Mouse (Mus musculus) heart, postnatal 0 days (tissue): ENCODE measurements around the gene Ctf1. TPM values are rescaled to one million over a fixed set of nuclear protein-coding genes. Genes with fewer than 3 reads are reported as not detected.

ENCODE experiments used
- ATAC-seq: fragments of 200-750 bp; cut with Nextera tagmentation; 2 replicates; pipeline ENCODE4 v1.8.0; 2017; ENCODE audit warnings: low read depth, moderate number of reproducible peaks, moderate library complexity; ENCODE audit not compliant: insufficient read depth
- DNase-seq: peaks from one replicate; pipeline ENCODE4 v3.0.0-alpha.2; 2016; ENCODE audit warnings: low spot score
- H3K27ac ChIP-seq: fragments of 300-500 bp; sonication (generic); 2 replicates; pipeline ENCODE4 v1.5.1; 2014; ENCODE audit warnings: low read depth, mild to moderate bottlenecking
- H3K27me3 ChIP-seq: fragments of 300-500 bp; sonication (generic); 2 replicates; pipeline ENCODE4 v1.6.1; 2014; ENCODE audit warnings: low read length, mixed read lengths; ENCODE audit not compliant: control insufficient read depth, insufficient read depth
- H3K36me3 ChIP-seq: fragments of 300-500 bp; sonication (generic); replicated peaks from 2 replicates; pipeline ENCODE4 v1.6.1; 2014; ENCODE audit warnings: low read length, mixed read lengths; ENCODE audit not compliant: control insufficient read depth, insufficient read depth
- H3K4me1 ChIP-seq: fragments of 300-500 bp; sonication (generic); 2 replicates; pipeline ENCODE4 v1.6.1; 2014; ENCODE audit warnings: antibody characterized with exemption; ENCODE audit not compliant: control insufficient read depth, insufficient read depth
- H3K4me2 ChIP-seq: fragments of 300-500 bp; sonication (generic); 2 replicates; pipeline ENCODE4 v1.6.1; 2014; ENCODE audit warnings: low read depth, mild to moderate bottlenecking, low read length, moderate library complexity
- H3K4me3 ChIP-seq: fragments of 300-500 bp; sonication (generic); 2 replicates; pipeline ENCODE4 v1.5.1; 2014; ENCODE audit warnings: low read depth, low read length
- H3K9ac ChIP-seq: fragments of 300-500 bp; sonication (generic); replicated peaks from 2 replicates; pipeline ENCODE4 v1.6.1; 2014; ENCODE audit warnings: low read depth, low read length, mixed read lengths
- H3K9me3 ChIP-seq: fragments of 300-500 bp; sonication (generic); replicated peaks from 2 replicates; pipeline ENCODE4 v1.6.1; 2016; ENCODE audit warnings: low read length; ENCODE audit not compliant: control insufficient read depth
- CTCF ChIP-seq: IDR thresholded peaks from 2 replicates; pipeline ENCODE4 v1.5.1; 2016; ENCODE audit warnings: antibody characterized with exemption, control low read depth, low read depth
- EP300 ChIP-seq: IDR thresholded peaks from 2 replicates; pipeline ENCODE4 v1.6.1; 2016; ENCODE audit warnings: antibody characterized with exemption, low read depth
- WGBS: fragments of 180-500 bp; shearing (Covaris S2); extraction: QIAGEN DNeasy Blood & Tissue Kit; methylation state at CpG from one replicate; pipeline ENCODE4 v1.1.7; 2014; 5-methylcytosine and 5-hydroxymethylcytosine counted together
- polyA plus RNA-seq: library from polyadenylated mRNA; unstranded; fragments of >200 nt; fragmentation: Nextera tagmentation; extraction: Ambion mirVana; gene quantifications from 2 replicates; pipeline ENCODE4 v1.2.1, GENCODE M21; 2015
- total RNA-seq: library from RNA; depleted of rRNA; stranded (reverse); fragments of >200 nt; gene quantifications from 2 replicates; pipeline ENCODE4 v1.2.3, GENCODE M21; 2014; ENCODE audit warnings: low replicate concordance

Ctf1 gene
- total and polyA plus RNA-seq, 2 experiments from 2014 or later = 2.6 to 11.1 TPM

- 0 out of 2 replicates have a peak, but pooled peaks cover 6% of the 10 kb centered on the region for H3K36me3 ChIP-seq
- WGBS = 68% methylated on average over 11 of the region's 11 CpGs
- no peak for TF ChIP-seq EP300
- no peak for TF ChIP-seq CTCF
- no peaks in the 10 kb centered on the region for H3K27me3 ChIP-seq
- ATAC-seq (no peak), DNase-seq (no peak)
- H3K4me1 ChIP-seq = no peaks in the 10 kb centered on the region
- H3K9ac ChIP-seq = no peak overlapping the region
- H3K27ac ChIP-seq = no peak overlapping the region
- H3K4me3 ChIP-seq = no peak overlapping the region
- no peaks in the 10 kb centered on the region for H3K9me3 ChIP-seq
- no peak overlapping the region for H3K4me2 ChIP-seq
Measured at GRCm38 (mm10) chr7:127671880-127672774, 40.4 kb upstream of the Ctf1 start.

- no peak for ATAC-seq
- no peaks in the 10 kb centered on the region for H3K4me1 ChIP-seq
- no peak overlapping the region for H3K9ac ChIP-seq
- H3K4me3 ChIP-seq = no peak overlapping the region
- H3K4me2 ChIP-seq = no peak overlapping the region
- TF ChIP-seq EP300 = no peak
- TF ChIP-seq CTCF = no peak
- H3K36me3 ChIP-seq = 0 out of 2 replicates have a peak, but pooled peaks cover 6% of the 10 kb centered on the region
- no peaks in the 10 kb centered on the region for H3K27me3 ChIP-seq
- no peak overlapping the region for H3K27ac ChIP-seq
- no peaks in the 10 kb centered on the region for H3K9me3 ChIP-seq
- 65% methylated on average over 4 of the region's 4 CpGs for WGBS
- no peak for DNase-seq
Measured at GRCm38 (mm10) chr7:127672776-127673175, 39.8 kb upstream of the Ctf1 start.

GRCm38 (mm10) chr7:127674977-127675376 lies 37.6 kb upstream of the Ctf1 start:
- Histone ChIP-seq H3K9ac (no peak overlapping the region), H3K36me3 (0 out of 2 replicates have a peak, but pooled peaks cover 6% of the 10 kb centered on the region), H3K4me2 (no peak overlapping the region), H3K9me3 (no peaks in the 10 kb centered on the region), H3K27me3 (no peaks in the 10 kb centered on the region), H3K4me3 (no peak overlapping the region), H3K27ac (no peak overlapping the region), H3K4me1 (no peaks in the 10 kb centered on the region)
- ATAC-seq = peak; percentile 85
- whole genome bisulfite sequencing = under 1% methylated on average over 5 of the region's 5 CpGs
- TF ChIP-seq EP300 (no peak), CTCF (peak; percentile 98)
- peak; percentile 89 for DNase-seq

GRCm38 (mm10) chr7:127675391-127675811 lies 37.1 kb upstream of the Ctf1 start:
- ATAC-seq (peak; percentile 60), DNase-seq (no peak)
- Histone ChIP-seq H3K36me3 (0 out of 2 replicates have a peak, but pooled peaks cover 6% of the 10 kb centered on the region), H3K9ac (no peak overlapping the region), H3K27ac (no peak overlapping the region), H3K9me3 (no peaks in the 10 kb centered on the region), H3K4me3 (no peak overlapping the region), H3K4me2 (no peak overlapping the region), H3K4me1 (no peaks in the 10 kb centered on the region), H3K27me3 (no peaks in the 10 kb centered on the region)
- 67% methylated on average over 9 of the region's 9 CpGs for WGBS
- no peak for TF ChIP-seq EP300
- no peak for TF ChIP-seq CTCF

GRCm38 (mm10) chr7:127677077-127677476 lies 35.5 kb upstream of the Ctf1 start:
- ATAC-seq = no peak
- no peak for DNase-seq
- Histone ChIP-seq H3K4me1 (peaks cover 6% of the 10 kb centered on the region; the same call in 1 of the 2 replicates), H3K27me3 (no peaks in the 10 kb centered on the region), H3K4me3 (no peak overlapping the region), H3K36me3 (0 out of 2 replicates have a peak, but pooled peaks cover 6% of the 10 kb centered on the region), H3K9ac (no peak overlapping the region), H3K4me2 (no peak overlapping the region), H3K27ac (no peak overlapping the region), H3K9me3 (no peaks in the 10 kb centered on the region)
- 69% methylated on average over 6 of the region's 6 CpGs for WGBS
- TF ChIP-seq EP300 (no peak), CTCF (peak; percentile 45; the same call in 1 of the 2 replicates)
